Mouse (Mus musculus): ENCODE results near the gene Atp2c2. TPM values are rescaled to one million over a fixed set of nuclear protein-coding genes. Genes with fewer than 3 reads are reported as not detected.

Gene Atp2c2
- polyA plus RNA-seq, 1 experiment from 2014 or later = 0.32 TPM

GRCm38 (mm10) chr8:119673976-119674555 lies 25.7 kb upstream of the Atp2c2 start:
- Histone ChIP-seq H3K27ac (replicated peaks) (no peak overlapping the region), H3K4me2 (no peak overlapping the region), H3K4me1 (replicated peaks) (no peaks in the 10 kb centered on the region), H3K36me3 (no peaks in the 10 kb centered on the region), H3K4me3 (no peak overlapping the region), H3K9ac (no peak overlapping the region), H3K27me3 (0 out of 2 replicates have a peak, but pooled peaks cover under 1% of the 10 kb centered on the region), H3K9me3 (no peaks in the 10 kb centered on the region)
- no peak for ATAC-seq (ENCODE audit: low FRiP score, low read depth)
- WGBS = 78% methylated on average over 9 of the region's 11 CpGs

DNA sequence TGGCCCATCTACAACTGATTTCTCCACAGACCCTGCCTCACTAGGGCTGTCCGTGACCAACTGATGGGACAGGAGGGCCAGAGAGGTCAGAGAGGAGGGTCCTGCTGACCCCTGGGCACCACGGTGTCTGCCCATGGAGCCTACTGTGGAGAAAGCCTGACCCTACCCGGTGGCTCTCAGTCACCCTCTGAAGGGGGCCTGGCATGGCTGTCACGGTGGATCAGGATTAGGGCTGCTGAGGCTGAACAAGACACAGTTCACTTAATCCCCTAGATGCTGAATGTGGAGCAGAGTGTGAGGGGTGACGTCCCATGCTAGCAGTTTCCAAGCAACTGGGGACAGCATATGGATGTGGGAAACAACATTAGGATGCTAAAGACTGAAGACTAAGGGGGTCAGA lies 24.4 kb upstream of the Atp2c2 start:
- Histone ChIP-seq H3K4me1 (replicated peaks) (no peaks in the 10 kb centered on the region), H3K4me3 (no peak overlapping the region), H3K27ac (replicated peaks) (no peak overlapping the region), H3K4me2 (no peak overlapping the region), H3K9me3 (no peaks in the 10 kb centered on the region), H3K9ac (no peak overlapping the region), H3K36me3 (no peaks in the 10 kb centered on the region), H3K27me3 (0 out of 2 replicates have a peak, but pooled peaks cover 2% of the 10 kb centered on the region)
- 56% methylated on average over 5 of the region's 5 CpGs for WGBS
- ATAC-seq (ENCODE audit: low FRiP score, low read depth) = no peak

DNA sequence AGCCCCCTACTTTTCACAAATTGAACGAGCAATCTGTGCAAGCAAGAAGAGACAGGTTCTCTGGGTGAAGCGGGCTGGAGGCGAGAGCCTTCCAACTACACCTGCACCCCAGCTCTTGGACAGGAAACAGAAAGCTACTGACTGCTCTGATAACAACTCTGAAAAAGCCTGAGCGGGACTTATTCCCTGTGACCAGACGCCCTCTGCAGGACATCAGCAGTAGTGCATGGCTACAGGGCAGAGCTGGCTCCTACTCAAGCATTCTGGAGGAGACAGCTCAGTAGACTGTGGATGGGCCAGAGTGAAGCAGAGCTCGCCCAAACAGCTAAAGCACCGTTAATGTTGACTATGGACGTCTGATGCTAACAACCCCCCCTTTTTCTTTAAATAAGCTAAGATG lies 23.4 kb upstream of the Atp2c2 start:
- Histone ChIP-seq H3K27ac (replicated peaks) (no peak overlapping the region), H3K4me2 (no peak overlapping the region), H3K36me3 (no peaks in the 10 kb centered on the region), H3K9me3 (no peaks in the 10 kb centered on the region), H3K4me3 (no peak overlapping the region), H3K27me3 (0 out of 2 replicates have a peak, but pooled peaks cover 2% of the 10 kb centered on the region), H3K4me1 (replicated peaks) (no peaks in the 10 kb centered on the region), H3K9ac (no peak overlapping the region)
- 0 out of 2 replicates have a peak, but pooled peaks have one; percentile 27 for ATAC-seq (ENCODE audit: low FRiP score, low read depth)
- 22% methylated on average over 8 of the region's 8 CpGs for WGBS

DNA sequence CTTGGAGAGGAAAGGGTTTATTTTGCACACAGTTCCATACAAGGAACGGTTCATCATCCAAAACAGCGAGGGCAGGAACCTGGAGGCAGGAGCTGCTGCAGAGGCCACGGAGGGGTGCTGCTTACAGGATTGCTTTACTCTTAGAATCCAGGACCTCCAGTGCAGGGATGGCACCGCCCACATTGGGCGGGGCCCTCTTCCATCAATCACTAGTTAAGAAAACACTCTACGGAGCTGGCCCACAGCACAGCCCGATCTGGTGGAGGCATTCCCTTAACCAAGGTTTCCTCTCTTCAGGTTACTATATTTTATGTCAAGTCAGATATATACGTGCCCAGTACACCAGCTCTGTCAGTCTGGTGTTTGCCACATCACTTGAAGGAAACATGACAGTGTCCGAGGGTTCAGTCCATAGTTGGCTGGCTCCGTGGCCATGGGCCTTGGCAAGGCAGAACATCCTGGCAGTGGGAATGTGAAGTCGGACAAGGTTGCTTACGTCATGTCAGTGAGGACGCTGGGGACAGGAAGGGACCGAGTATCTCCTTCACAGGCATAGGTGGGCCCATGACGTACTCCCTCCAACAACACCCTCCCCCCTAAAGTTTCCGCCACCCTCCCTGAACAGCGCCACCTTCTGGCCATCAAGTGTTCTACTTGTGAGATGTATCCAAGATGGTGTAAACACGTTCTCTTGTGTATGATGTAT lies 21.5 kb upstream of the Atp2c2 start:
- Histone ChIP-seq H3K27ac (replicated peaks) (no peak overlapping the region), H3K4me3 (0 out of 2 replicates have a peak overlapping the region, but pooled peaks have one; percentile 1), H3K9ac (no peak overlapping the region), H3K36me3 (no peaks in the 10 kb centered on the region), H3K4me2 (peak overlapping the region; percentile 26), H3K9me3 (no peaks in the 10 kb centered on the region), H3K27me3 (0 out of 2 replicates have a peak, but pooled peaks cover 2% of the 10 kb centered on the region), H3K4me1 (replicated peaks) (no peaks in the 10 kb centered on the region)
- WGBS = 7% methylated on average over 18 of the region's 18 CpGs
- ATAC-seq (ENCODE audit: low FRiP score, low read depth) = peak; percentile 51; the same call in 1 of the 2 replicates

- H3K27me3 ChIP-seq = 0 out of 2 replicates have a peak, but pooled peaks cover 2% of the 10 kb centered on the region
- H3K4me3 ChIP-seq = no peak overlapping the region
- no peaks in the 10 kb centered on the region for H3K36me3 ChIP-seq
- no peak for ATAC-seq (ENCODE audit: low FRiP score, low read depth)
- H3K4me2 ChIP-seq = no peak overlapping the region
- no peak overlapping the region for H3K9ac ChIP-seq
- WGBS = 68% methylated on average over 14 of the region's 14 CpGs
- no peaks in the 10 kb centered on the region for H3K4me1 ChIP-seq (replicated peaks)
- H3K27ac ChIP-seq (replicated peaks) = no peak overlapping the region
- no peaks in the 10 kb centered on the region for H3K9me3 ChIP-seq
Measured at GRCm38 (mm10) chr8:119679184-119679583, 20.6 kb upstream of the Atp2c2 start.

DNA sequence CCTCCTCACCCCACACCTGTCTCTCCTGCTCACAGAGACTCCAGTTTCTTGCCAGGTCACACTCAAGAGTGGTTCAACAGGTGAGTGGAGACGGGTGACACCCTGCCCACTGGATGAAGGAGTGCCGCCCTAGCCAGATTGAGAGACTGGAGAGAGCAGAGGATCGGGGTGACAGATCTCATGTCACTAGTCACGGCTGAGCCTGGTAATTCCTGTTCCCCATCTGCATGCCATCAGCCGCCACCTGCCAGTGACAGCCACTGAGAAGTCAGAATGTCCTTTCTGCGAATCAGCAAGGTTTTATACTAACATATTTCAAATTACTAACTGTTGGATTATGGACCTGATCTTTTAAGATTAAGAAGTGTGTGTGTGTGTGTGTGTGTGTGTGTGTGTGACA lies 9.2 kb upstream of the Atp2c2 start:
- H3K36me3 ChIP-seq = no peaks in the 10 kb centered on the region
- no peak overlapping the region for H3K4me3 ChIP-seq
- no peak for ATAC-seq (ENCODE audit: low FRiP score, low read depth)
- 0 out of 2 replicates have a peak, but pooled peaks cover 8% of the 10 kb centered on the region for H3K4me1 ChIP-seq (replicated peaks)
- no peak overlapping the region for H3K9ac ChIP-seq
- H3K4me2 ChIP-seq = no peak overlapping the region
- 76% methylated on average over 6 of the region's 6 CpGs for WGBS
- no peak overlapping the region for H3K27ac ChIP-seq (replicated peaks)
- no peaks in the 10 kb centered on the region for H3K9me3 ChIP-seq
- H3K27me3 ChIP-seq = no peaks in the 10 kb centered on the region

GRCm38 (mm10) chr8:119691989-119692388 lies 7.8 kb upstream of the Atp2c2 start:
- Histone ChIP-seq H3K4me3 (no peak overlapping the region), H3K9ac (no peak overlapping the region), H3K4me1 (replicated peaks) (0 out of 2 replicates have a peak, but pooled peaks cover 8% of the 10 kb centered on the region), H3K4me2 (no peak overlapping the region), H3K9me3 (no peaks in the 10 kb centered on the region), H3K36me3 (no peaks in the 10 kb centered on the region), H3K27me3 (0 out of 2 replicates have a peak, but pooled peaks cover 1% of the 10 kb centered on the region), H3K27ac (replicated peaks) (no peak overlapping the region)
- 70% methylated on average over 4 of the region's 4 CpGs for WGBS
- no peak for ATAC-seq (ENCODE audit: low FRiP score, low read depth)

DNA sequence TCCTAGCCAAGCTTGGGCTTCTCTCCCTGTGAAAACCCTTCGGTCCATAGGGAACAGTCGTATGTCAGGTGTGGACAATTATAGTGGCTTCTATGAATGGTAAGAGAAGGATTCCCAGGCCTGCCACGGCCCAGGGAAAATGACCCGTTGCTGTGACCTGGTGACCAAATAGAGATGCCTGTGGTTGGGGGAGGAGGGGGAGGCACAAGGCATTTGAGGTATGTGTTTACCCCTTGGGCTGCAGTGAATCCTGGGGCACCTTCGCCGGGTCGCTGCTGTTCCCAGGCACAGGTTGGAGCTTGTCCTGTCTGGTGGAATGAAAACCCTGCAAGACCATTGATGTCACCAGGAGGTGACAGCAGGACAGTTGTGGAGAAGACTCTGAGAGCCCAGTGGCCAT lies 5.1 kb upstream of the Atp2c2 start:
- Histone ChIP-seq H3K27ac (replicated peaks) (no peak overlapping the region), H3K27me3 (peaks cover 24% of the 10 kb centered on the region), H3K36me3 (no peaks in the 10 kb centered on the region), H3K9me3 (no peaks in the 10 kb centered on the region), H3K9ac (no peak overlapping the region), H3K4me1 (replicated peaks) (no peaks in the 10 kb centered on the region), H3K4me3 (no peak overlapping the region), H3K4me2 (no peak overlapping the region)
- no peak for ATAC-seq (ENCODE audit: low FRiP score, low read depth)
- WGBS = 83% methylated on average over 7 of the region's 7 CpGs

- Histone ChIP-seq H3K36me3 (no peaks in the 10 kb centered on the region), H3K4me3 (no peak overlapping the region), H3K27ac (replicated peaks) (no peak overlapping the region), H3K27me3 (peaks cover 48% of the 10 kb centered on the region), H3K4me2 (no peak overlapping the region), H3K4me1 (replicated peaks) (0 out of 2 replicates have a peak, but pooled peaks cover 3% of the 10 kb centered on the region), H3K9me3 (no peaks in the 10 kb centered on the region), H3K9ac (no peak overlapping the region)
- 91% methylated on average over 2 of the region's 2 CpGs for WGBS
- ATAC-seq (ENCODE audit: low FRiP score, low read depth) = no peak
Measured at GRCm38 (mm10) chr8:119697163-119697562, 2.6 kb upstream of the Atp2c2 start.

- Histone ChIP-seq H3K27me3 (peaks cover 48% of the 10 kb centered on the region), H3K27ac (replicated peaks) (no peak overlapping the region), H3K4me1 (replicated peaks) (0 out of 2 replicates have a peak, but pooled peaks cover 3% of the 10 kb centered on the region), H3K9me3 (no peaks in the 10 kb centered on the region), H3K36me3 (no peaks in the 10 kb centered on the region), H3K4me2 (no peak overlapping the region), H3K4me3 (no peak overlapping the region), H3K9ac (no peak overlapping the region)
- WGBS = under 1% methylated on average over 12 of the region's 12 CpGs
- no peak for ATAC-seq (ENCODE audit: low FRiP score, low read depth)
Measured at GRCm38 (mm10) chr8:119698960-119699359, 849 bp upstream of the Atp2c2 start.

DNA sequence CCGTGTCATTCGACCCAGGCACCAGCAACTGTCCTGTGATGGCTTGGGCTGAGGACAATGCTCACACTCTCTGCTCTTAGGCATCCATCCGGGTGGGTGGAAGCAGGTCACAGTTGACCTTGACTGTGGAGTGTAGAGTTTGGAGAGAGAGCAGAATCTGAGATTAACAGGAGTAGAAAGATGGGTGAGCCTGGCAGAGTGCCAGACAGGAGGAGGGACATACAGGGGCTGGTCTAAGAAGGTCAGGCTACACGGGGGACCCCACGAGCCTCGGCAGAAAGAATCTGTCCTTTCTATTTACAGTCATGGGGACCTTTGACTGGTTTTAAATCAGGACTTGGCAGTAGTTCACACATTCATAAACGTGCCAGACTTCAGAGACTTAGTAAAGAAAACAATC lies 3.2 kb downstream of the Atp2c2 start:
- 65% methylated on average over 7 of the region's 7 CpGs for WGBS
- no peak for ATAC-seq (ENCODE audit: low FRiP score, low read depth)
- no peak overlapping the region for H3K9ac ChIP-seq

GRCm38 (mm10) chr8:119707146-119707545 lies 7.3 kb downstream of the Atp2c2 start:
- Histone ChIP-seq H3K4me2 (no peak overlapping the region), H3K27ac (replicated peaks) (no peak overlapping the region), H3K4me1 (replicated peaks) (peaks cover 8% of the 10 kb centered on the region; the same call in 1 of the 2 replicates), H3K27me3 (peaks cover under 1% of the 10 kb centered on the region; the same call in 1 of the 2 replicates), H3K9ac (no peak overlapping the region), H3K9me3 (no peaks in the 10 kb centered on the region), H3K4me3 (no peak overlapping the region), H3K36me3 (no peaks in the 10 kb centered on the region)
- 93% methylated on average over 9 of the region's 9 CpGs for WGBS
- ATAC-seq (ENCODE audit: low FRiP score, low read depth) = no peak

More for the DNA sequence above, 3.2 kb downstream of the Atp2c2 start:
- H3K27ac ChIP-seq (replicated peaks) = no peak overlapping the region
- H3K4me1 ChIP-seq (replicated peaks) = 0 out of 2 replicates have a peak, but pooled peaks cover 3% of the 10 kb centered on the region
- no peaks in the 10 kb centered on the region for H3K9me3 ChIP-seq
- H3K27me3 ChIP-seq = peaks cover 42% of the 10 kb centered on the region
- no peak overlapping the region for H3K4me2 ChIP-seq
- no peaks in the 10 kb centered on the region for H3K36me3 ChIP-seq
- no peak overlapping the region for H3K4me3 ChIP-seq
